Mouse (Mus musculus) layer of hippocampus, postnatal 36 days (tissue): ENCODE data around the gene Olfr1392. TPM values are rescaled to one million over a fixed set of nuclear protein-coding genes. Genes with fewer than 3 reads are reported as not detected.
A peak's percentile ranks its signal among the peaks of the same experiment; 100 is the strongest.
"Not testable (repeated sequence)": the region's sequence is repeated elsewhere in the genome, so short reads cannot be mapped to it uniquely, and the experiment has no call there.

Experiments
- DNase-seq, 2 experiments: peaks; one replicate each; pipeline ENCODE4 v3.0.0; 2022
- total RNA-seq, 2 experiments: library from RNA; stranded (reverse); gene quantifications; 2 replicates each; pipeline ENCODE4 v1.2.3; 2021

Gene Olfr1392
- not detected for total RNA-seq

DNA sequence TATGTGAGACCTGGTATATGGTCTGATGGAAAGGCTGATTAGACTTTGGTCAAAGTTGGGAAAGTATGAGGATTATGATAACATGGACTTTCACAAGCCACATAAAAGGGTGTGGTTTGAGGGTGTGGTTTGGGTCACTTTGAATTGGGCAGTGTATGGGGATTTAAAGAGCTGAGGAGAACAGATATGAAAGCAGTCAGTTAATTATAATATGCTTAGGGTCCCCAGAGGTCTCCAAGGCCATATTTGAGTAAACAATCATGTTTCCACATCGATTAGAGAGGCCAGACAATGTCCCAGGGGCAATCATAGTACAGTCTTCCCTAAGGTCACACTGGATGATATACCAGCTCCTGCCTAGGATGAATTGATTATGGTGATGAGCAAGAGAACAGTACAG lies at the start of gene Olfr1392:
Olfr1392 (plus strand) TSS at position 301 of the 400 bp plus-strand sequence.
- DNase-seq: not testable (repeated sequence)

DNA sequence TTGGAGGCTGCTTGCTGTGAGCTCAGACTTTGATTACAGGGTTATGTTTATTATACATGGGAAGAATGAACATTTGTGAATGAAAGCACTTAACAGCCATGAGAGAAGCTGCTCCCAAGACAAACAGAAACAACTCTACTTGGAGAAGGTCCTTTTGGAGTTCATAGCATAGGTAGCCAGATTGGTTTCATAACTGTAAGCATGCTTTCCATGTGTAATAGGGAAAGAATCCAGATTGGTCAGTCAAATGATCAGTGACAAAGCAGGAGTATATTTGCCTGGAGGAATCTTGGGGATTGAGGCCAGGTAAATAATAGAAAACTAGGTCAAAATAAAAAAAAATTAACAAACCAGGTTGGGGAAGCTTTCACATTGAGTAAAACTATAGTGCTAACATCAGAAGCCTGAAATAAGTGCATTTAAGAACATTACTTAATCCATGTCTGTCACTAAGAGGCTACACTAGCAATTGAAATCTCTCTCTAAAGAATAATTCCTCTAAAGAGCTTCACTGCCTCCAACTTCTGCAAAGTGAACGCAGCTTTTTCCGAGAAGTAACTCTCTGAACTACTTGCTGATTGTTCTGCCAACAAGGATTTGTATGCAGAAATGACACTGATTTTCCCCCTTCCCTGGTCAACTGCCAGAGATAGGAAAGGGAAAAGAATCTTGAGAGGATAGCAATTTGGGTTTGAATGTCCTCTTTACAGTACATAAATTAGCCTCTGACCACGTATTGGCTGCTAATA lies 49.4 kb upstream of the Olfr1392 start:
- DNase-seq: no peak

DNA sequence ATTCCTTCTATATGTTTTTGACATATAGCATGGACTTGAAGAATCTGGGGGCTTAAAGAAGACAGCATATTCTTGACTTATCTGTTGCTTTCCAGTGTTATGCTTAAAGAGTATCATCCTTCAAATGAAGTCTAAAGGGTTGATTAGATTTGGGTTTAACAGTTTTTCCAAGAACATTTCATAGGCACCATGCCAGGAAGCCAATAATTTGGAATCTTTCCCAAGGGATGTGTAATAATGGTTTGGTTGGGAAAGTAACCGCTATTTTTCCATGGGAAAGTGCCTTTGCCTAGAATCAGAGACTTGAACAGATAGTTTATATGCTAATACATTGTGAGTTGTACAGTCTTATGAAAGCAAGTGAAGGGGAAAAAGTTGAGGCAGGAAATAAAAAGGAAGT lies 48.2 kb upstream of the Olfr1392 start:
- no peak for DNase-seq

DNA sequence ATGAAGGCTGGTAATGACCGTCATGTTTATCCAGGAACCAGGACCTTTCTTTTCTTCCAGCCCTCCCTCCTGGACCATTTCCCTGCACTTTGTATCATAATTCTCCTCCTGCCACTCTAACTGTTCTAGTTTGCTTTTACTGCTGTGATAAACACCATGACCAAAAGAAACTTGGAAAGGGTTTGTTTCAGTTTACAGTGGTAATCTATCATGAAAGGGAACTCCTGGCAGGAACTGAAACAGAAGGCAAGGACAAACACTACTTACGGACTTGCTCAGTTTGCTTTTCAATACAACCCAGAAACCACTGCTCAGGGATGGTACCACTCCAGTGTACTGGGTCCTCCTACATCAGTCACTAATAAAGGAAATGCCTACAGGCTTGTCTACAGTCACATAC lies 47.5 kb upstream of the Olfr1392 start:
- no peak for DNase-seq

DNA sequence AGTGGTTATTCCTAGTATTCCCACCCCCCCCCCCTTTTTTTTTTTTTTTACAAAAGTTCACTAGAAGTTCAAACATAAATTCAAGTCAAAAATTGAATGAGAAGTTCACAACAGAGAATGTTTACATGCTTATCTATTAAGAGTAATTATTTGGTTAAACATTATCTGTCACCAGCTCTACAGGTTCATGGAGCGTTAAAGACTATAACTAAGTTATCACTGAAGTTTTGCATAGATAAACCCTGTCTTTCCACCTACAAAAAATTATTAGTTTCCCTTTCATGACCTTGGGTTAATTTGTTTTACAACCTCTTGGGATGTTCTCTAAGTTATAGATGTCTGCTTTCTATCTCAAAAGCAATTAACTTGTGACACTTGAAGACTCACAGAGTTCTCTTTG lies 44.8 kb upstream of the Olfr1392 start:
- DNase-seq: no peak

DNA sequence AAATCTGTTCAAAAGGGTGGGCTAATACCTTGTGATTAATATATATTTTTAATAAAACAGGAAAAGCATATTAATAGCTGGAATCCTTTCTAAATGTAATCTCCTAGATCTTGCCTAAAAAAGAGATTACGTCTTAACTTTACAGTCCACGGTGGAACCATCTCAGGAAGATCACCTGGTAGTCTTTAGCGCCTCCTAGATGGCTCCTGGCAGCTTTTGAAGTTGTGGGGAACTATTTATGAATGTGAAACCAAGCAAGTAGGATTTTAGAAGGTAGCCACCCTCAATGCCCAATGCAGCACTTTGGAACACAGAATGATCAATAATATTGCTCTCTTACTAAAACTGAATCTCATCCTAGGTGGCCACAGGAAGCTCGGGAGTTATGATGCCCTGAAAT lies 44.2 kb upstream of the Olfr1392 start:
- no peak for DNase-seq

DNA sequence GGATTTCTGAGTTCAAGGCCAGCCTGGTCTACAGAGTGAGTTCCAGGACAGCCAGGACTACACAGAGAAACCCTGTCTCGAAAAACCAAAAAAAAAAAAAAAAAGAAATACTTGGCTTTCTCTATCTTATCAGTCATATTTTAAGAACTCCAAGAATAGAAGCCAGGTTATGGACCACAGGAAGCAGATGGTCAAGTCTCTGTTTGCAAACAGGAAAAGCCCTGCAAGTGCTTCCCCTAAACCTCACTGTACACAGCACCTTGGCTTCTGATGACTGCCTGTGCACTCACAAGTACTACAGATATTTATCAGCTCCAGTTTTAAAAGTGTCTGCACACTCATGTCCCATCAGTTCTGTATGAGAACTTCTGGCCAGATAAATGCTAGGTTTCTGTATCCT lies 43.6 kb upstream of the Olfr1392 start:
- DNase-seq: no peak

DNA sequence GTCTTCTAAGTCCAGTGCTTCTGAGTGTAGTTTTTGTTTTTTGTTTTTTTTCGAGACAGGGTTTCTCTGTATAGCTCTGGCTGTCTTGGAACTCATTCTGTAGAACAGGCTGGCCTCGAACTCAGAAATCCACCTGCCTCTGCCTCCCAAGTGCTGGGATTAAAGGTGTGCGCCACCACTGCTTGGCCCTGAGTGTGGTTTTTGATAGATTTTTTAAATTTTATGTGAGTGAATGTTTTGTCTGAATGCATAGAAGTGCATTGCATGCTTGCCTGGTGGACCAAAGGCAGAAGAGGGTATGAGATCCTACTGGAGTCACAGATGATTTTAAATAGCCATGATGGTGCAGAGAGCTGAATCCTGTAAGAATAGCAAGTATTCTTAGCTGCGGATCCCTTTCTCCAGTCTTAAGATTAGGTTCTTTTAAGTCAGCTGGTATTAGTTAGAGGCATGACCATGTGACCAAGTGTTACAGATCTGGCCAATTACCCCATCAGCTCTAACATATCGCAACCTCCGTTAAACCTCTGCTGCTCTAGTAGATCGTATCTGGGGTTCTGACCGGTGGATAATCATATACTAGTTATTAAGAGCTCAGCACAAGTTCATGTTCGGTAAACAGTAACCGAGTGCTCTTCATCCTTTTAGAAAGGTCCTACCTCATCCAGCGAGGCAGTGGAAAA lies 42.0 kb upstream of the Olfr1392 start:
- no peak for DNase-seq

DNA sequence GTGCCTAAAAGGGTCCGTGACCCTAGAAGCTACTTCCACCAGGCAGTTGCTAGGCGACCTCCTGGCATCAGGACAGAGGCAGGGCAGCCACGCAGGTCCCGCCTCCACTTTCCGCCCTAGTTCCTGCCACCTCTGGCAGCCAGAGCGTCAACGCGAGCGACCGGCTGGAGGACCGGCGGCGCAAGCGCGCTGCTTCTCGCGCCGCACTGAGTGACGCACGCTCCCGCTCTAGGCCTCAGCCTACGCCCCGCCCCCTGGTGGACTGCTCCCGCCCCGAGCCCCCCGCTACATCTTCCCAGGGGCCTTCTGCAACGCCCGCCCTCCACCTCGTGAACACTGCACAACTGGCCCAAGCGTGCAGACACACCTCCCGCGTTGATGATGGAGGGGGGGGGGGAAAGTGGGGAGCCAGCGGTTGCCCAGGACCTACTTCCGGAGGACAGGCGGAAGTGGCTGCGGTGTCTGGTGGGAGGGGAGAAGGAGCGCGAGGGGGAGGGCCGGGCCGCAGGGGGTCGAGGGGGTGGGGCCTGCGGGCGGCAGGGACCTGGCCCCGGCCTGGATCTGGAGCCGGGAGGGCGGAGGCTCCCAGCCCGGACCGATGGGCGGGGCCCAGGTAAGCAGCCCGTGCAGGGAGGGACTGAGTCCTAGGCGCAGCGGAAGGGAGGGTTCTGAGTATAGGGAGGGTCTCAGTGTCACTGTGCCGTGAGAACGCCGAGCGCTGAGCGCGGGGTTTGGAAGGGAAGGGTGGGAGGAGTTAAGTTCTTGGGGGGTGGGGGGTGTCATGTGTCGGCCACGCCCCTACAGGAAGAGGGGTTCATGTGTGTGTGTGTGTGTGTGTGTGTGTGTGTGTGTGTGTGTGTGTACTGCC lies 41.1 kb upstream of the Olfr1392 start, which contains the start of gene Mgat1:
Mgat1 (plus strand) TSS at position 465 of the 868 bp plus-strand sequence.
- peak; percentile 89 for DNase-seq

DNA sequence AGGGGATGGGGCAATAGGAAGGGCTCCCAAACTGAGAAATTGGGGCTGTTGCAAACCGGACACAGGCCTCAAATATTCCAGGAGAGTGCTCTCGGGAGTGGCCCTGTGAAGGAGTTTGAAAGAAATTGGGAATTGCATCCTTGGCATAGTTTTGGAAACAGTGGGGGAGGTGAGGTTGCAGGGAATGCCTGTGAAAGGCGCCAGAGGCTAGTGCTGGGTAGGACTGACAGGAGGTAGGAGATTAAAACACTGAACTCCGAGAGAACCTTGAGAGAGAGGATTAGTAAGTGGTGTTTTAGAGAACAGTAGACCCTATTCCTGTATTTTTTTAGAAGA lies 40.5 kb upstream of the Olfr1392 start:
- no peak for DNase-seq

DNA sequence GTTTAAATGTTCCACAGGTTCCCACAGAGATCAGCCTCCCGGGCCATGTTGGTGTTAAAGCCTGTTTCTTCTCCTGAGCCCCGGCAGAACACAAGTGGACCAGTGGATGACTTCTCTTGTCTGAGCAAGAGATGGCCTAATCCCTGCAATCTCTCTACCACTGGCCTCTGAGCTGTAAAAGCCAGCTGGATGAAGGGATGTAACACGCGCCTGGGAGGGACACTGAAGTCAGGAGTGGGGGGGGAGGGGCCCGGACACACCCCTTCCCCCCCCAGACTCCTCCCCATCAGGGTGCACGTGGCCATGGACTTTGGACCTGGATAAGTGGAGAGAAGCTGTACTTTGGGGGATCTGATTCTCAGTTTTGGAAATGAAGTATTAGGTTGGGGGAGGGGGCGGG lies 39.9 kb upstream of the Olfr1392 start:
- DNase-seq: no peak

DNA sequence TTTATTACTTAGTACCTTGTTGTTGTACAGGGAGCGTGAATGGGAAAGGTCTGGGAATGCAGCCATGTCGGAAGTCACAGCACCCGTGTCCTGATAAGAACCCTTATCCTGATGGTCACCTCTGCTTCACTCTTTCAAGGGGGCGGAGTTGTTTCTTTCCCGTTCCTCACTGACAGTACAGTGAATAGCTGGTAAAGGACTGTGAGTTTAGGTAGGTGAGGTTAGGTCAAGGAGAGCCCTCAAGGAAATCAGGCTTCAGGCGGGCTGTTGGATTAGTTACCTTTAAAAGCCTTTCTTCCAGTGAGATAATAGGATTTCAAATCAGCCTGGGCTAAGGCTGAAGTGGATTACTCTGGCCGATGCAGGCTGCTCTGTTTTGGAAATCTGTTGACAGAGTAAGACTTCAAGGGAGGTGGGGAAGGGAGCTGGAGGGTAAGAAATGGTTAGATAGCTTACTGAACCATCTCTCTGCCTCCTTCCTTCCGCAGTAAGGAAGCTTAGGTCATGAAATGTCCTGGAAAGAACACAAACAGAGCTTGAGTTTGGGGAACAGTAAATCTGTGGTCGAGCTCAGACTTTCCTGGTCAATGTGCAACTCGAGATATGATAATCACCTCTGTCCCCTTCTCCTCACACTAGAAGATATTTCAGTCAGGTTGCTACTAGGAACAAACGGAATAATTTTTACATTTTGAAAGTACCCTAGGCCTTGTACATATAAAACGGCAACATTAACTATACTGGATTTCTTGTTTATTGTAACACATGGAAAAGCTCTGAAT lies 39.3 kb upstream of the Olfr1392 start:
- DNase-seq: no peak

DNA sequence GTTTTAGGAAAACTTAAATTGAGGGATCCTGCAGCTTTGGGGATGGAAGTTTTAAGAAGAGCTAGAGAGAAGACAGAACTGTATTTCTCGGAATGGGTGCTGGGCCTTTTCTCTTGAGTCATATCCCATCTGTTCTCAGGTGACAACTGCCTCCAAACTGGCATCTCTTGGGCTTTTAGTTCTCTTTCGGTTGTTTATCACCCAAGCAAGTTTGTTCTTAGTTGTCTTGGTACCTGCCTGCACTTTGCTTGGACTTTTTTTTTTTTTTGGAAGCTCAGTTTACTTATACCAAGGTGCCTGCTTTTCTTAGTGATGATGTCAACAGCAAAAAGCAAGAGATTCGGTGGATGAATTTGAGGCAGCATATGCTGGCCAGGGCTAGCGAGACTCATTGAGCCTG lies 38.6 kb upstream of the Olfr1392 start:
- DNase-seq: no peak

DNA sequence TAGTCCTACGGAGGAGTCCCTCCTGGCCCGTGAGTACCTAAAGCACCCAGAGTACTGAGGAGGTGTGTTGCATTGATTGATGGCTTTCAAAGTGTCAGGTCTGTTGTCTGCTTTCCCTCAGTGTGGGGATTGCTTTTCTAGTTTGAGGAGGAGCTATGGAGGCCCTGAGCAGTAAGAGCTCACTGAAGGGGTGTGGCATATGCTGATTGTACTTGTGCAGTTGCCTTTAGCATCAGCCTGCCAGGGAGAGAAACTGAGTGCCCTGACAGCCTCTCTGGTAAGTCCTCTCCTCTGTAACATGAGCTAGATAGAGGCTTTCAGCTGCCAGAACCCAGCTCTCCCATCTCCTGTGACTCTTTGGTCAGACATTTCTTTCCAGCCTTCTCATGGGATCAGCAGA lies 37.8 kb upstream of the Olfr1392 start:
- DNase-seq: no peak

DNA sequence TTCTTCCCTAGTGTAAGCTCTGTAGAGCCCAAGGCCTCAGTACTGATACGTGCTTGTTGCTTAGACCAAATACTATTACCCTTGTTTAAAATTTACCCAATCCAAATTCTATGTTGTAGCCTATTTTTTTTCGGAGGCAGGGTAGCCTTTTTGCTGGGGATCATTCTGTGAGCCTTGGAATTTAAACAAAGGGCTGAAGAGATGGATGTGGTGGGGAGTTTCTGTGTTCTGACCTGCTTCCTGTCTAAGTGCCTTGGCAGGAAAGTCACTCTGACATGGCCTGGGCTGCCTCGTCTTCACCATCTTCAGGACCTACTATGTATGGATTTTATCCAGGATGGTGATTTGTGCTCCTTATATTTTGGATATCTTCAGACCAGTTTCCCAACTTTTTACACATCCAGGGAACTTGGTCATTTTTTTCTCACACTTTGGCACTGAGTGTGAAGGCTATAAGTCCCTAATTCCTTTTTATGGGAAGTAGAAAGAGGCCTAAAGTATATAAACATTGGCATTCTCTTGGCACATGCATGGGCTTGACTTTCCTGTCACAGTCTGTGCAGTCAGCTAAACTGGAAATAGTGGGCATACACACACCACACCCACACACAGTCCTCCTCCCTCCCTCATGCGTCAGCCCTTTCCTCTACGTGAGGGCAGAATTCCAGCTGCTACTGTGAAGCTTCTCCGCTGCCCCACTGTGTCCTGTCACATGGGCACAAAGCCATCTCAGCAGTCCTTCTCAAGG lies 36.7 kb upstream of the Olfr1392 start:
- DNase-seq: no peak

DNA sequence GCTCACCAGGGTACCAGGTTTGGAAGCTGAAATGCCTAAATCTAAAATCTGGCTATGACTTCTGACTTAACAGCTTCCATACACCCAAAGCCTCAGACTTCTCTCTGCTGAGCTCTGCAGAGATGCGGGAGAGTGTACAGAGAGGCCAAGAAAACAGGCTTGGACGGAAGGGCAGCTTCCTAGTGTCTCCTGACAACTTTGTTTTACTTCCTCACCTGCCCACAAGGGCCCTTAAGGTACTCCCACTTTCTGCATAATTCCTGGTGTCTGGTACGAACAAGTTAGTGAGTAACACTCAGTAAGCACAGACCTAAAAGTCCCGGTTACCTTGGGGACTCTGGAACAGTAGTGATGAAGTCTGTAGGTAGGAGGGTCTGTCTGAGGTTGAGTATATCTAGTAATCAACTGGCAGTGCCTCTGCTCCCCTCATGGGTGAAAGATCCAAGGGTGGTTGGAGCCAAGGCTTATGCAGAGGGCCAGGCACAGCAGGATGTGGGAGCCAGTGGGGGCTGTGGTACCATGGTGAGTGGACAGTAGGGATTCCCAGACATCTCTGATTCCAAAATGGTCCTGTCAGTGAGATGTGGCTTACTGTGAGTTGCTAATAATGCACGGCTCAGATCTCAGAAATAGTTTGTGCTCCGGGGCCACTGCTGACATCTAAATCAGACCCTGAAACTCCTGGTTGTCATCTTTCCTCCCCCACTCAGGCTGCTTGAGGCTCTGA lies 35.9 kb upstream of the Olfr1392 start:
- no peak for DNase-seq

DNA sequence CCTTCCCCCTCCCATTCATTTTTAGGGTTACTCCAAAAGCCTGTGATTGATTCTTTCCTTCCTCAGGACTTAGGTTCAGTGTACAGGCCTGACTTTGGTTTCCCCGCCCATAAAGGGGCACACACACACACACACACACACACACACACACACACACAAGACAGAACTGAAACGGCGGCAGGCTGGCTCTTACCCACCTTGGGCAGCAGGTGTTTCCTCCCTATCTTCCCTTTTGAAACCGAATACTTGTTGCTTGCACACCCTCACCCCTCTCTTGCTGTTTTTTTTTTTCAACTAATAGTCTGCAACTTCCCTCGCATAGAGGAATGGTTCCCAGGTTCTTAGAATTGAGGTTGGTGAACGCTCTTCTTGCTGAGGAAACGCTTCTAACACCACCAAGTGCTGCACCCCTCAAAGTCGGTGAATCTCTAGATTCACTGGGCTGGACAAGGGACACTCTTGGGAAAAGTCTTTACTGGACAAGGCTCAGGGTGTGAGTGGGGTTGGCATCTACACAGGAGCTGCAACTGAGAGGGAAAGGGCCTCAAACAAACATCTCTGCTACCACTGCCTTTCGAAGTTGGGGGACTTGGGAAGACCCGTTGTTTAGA lies 35.2 kb upstream of the Olfr1392 start:
- DNase-seq: no peak

DNA sequence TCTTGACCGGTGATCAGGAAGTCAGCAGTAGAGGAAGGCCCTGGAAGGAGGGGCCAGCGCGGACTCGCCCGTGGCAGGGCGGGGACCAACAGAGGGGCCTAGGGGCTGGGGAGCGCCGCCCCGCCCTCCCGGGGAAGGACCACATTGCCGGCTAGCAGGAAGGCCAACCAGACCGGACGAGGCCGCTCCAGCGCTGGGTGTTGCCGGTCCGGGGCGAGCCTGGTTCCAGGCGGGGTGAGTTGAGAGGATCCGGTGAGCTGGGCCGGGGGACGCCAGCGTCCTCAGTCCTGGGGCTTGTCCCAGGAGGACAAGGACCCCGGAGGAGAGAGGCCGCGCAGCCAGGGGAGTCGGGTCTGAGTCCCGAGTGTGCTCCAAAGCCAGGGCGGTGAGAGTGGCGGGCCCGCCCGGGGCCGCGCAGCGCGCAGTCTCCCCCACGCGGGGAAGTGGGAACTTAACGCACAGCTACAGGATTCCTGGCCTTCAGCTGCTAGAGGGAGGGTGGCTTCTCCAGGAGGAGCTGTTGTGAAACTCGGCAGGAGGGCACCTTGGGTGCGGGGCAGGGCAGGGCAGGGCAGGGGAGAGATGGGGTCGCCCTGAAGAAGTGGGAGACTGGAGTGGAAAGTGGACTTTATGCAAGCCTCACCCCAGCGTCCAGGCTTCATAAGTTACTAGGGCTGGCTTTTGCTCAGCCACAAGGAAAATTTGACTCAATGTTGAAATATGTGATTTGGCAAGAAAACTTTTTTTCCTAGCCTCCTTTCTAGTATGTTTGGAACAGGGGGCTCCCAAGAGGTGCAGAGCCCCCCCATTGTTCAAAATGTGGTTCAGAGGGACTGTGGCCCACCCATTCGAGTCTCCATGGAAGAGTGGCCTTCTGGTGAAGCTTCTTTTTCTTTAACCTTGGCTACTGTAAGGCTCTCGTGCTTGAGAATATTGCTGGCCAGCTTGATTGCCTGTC lies 34.4 kb upstream of the Olfr1392 start:
- peak; percentile 68 to 69 for DNase-seq

DNA sequence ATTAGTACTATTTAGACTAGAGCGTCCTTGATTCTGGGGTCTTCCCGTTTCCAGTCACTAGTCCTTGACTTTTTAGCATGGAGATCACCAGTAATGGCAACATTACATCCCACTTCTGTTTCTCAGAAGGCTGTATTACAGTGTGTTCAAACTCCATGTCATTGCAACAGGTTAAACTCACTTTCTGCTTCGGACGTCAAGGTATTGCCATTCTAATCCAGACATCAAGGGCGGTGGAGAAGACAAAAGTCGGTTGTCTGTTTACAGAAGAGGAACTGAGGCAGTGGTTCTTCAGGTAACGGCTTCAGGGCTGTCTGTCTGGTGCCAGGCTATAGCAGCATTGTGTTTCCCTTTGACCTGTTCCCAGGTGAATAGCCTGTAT lies 33.7 kb upstream of the Olfr1392 start:
- DNase-seq: no peak
